Mouse (Mus musculus) neural tube, embryonic 14.5 days (tissue): ENCODE results near the gene Arhgef18. TPM values are rescaled to one million over a fixed set of nuclear protein-coding genes. Genes with fewer than 3 reads are reported as not detected.

Experiments used
- ATAC-seq: fragments of 200-750 bp; cut with Nextera tagmentation; 2 replicates; pipeline ENCODE4 v1.8.0; 2017; ENCODE audit warnings: low read depth, mild to moderate bottlenecking, moderate TSS enrichment, moderate library complexity
- H3K27ac ChIP-seq: fragments of 300-500 bp; sonication (generic); 2 replicates; pipeline ENCODE4 v1.5.1; 2014; ENCODE audit warnings: low read depth, mild to moderate bottlenecking, control low read depth, low read length, moderate library complexity, mixed read lengths
- H3K27me3 ChIP-seq: fragments of 300-500 bp; sonication (generic); 2 replicates; pipeline ENCODE4 v1.6.1; 2014; ENCODE audit warnings: low read length; ENCODE audit not compliant: control insufficient read depth, insufficient read depth
- H3K36me3 ChIP-seq: fragments of 300-500 bp; sonication (generic); 2 replicates; pipeline ENCODE4 v1.6.1; 2014; ENCODE audit warnings: low read length, mixed read lengths; ENCODE audit not compliant: control insufficient read depth, insufficient read depth
- H3K4me1 ChIP-seq: fragments of 300-500 bp; sonication (generic); 2 replicates; pipeline ENCODE4 v1.6.1; 2014; ENCODE audit warnings: low read length; ENCODE audit not compliant: control insufficient read depth, insufficient read depth
- H3K4me2 ChIP-seq: fragments of 300-500 bp; sonication (generic); 2 replicates; pipeline ENCODE4 v1.6.1; 2014; ENCODE audit warnings: mild to moderate bottlenecking, low read depth, low read length, control low read depth
- H3K4me3 ChIP-seq: fragments of 300-500 bp; sonication (generic); 2 replicates; pipeline ENCODE4 v1.5.1; 2014; ENCODE audit warnings: low read depth, low read length, control low read depth, mixed read lengths
- H3K9ac ChIP-seq: fragments of 300-500 bp; sonication (generic); replicated peaks from 2 replicates; pipeline ENCODE4 v1.6.1; 2014; ENCODE audit warnings: low read depth, mild to moderate bottlenecking, control low read depth, low read length, mixed read lengths
- H3K9me3 ChIP-seq: fragments of 300-500 bp; sonication (generic); 2 replicates; pipeline ENCODE4 v1.6.1; 2016; ENCODE audit warnings: low read length; ENCODE audit not compliant: control insufficient read depth
- WGBS: fragments of 180-500 bp; shearing (Covaris S2); extraction: QIAGEN DNeasy Blood & Tissue Kit; methylation state at CpG from one replicate; pipeline ENCODE4 v1.1.7; 2014; 5-methylcytosine and 5-hydroxymethylcytosine counted together
- polyA plus RNA-seq: library from polyadenylated mRNA; unstranded; fragments of >200 nt; fragmentation: Nextera tagmentation; extraction: Ambion mirVana; gene quantifications from 2 replicates; pipeline ENCODE4 v1.2.1, GENCODE M21; 2014

Arhgef18 gene
- polyA plus RNA-seq, 1 experiment from 2014 or later: 11.4 TPM

DNA sequence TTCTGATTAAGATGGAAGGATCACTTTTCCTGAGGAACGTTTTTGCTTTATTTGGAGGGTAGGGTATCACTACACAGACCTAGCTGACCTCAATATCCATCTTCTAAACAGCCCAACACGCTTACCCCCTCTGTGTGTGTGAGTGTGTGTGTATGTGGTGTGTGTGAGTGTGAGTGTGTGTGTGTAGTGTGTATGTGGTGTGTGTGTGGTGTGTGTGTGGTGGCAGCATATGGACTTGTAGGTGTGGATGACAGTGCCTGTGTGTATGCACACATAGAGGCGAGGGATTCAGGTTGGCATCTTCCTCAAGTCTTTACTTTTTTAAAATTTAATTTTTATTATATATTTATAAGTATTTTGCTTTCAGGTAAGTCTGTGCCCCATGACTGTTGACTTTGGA, 105.8 kb downstream of the Arhgef18 start:
- no peak overlapping the region for H3K4me3 ChIP-seq
- H3K4me1 ChIP-seq: peaks cover 12% of the 10 kb centered on the region
- H3K36me3 ChIP-seq: peaks cover 15% of the 10 kb centered on the region
- 89% methylated on average over 3 of the region's 3 CpGs for WGBS
- no peak overlapping the region for H3K9ac ChIP-seq
- no peak overlapping the region for H3K27ac ChIP-seq
- H3K27me3 ChIP-seq: no peaks in the 10 kb centered on the region
- ATAC-seq: no peak
- no peaks in the 10 kb centered on the region for H3K9me3 ChIP-seq
- H3K4me2 ChIP-seq: no peak overlapping the region

DNA sequence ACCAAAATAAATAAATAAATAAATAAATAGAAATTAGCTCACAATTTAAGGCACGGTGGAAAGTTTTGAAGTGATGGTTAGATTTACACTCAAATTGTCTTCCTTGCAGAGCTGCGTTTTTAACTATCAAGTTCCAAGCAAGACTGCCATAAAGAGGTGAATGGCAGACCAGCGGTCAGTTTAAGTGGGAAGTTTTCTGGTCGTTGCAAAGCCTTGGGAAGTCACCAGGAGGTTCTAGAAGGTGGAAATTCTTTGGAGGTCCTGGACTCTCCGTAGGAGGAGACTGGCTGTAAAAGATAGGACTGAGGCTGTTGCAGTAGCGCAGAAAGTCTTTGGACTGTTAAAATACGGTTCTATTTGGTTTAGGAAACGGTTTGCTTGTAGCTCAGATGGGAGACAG, 106.9 kb downstream of the Arhgef18 start:
- peaks cover 15% of the 10 kb centered on the region for H3K36me3 ChIP-seq
- no peaks in the 10 kb centered on the region for H3K9me3 ChIP-seq
- H3K9ac ChIP-seq: peak overlapping the region; percentile 57
- peak overlapping the region; percentile 74 for H3K4me2 ChIP-seq
- ATAC-seq: peak; percentile 25
- H3K27ac ChIP-seq: peak overlapping the region; percentile 75
- no peaks in the 10 kb centered on the region for H3K27me3 ChIP-seq
- 6% methylated on average over 8 of the region's 8 CpGs for WGBS
- H3K4me3 ChIP-seq: peak overlapping the region; percentile 77
- peaks cover 8% of the 10 kb centered on the region for H3K4me1 ChIP-seq

DNA sequence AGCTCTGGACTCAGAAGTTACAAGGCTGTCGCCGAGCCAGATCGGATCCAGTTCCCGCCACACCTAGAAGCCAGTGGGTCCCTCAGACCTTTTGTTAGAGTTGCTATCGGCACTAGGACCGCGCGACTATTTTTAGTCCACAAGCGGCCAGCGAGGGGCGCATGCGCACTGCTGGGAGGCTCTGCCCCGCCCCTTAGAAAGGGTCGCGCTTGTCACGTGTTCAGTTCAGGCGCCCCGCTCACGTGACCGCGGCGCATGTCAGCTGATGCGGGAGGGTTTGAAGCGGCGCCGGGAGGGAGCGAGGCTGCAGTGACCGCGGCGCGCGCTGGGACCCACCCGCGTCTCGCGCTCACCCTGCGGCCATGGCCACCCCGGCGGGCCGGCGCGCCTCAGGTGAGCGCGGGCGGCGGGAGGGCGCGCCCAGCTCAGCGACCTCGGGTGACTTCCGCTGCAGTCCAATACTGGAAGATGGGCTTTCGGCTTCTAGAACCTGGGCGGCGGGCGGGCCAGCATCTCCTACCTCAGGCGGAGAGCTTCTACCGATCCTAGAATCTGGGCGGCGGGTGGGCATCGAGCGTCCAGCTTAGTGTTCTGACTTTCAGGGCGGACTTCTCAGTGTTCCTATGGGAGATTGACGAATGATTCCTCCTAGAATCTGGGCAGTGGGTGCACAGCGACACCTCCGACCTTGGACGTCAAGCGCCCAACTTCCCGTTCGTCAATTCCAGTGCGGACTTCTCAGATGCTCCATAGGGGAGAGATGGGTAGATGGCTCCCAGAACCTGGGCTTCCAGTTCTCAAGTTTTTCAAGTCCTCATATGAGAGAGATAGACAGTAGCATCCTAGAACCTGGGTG, 107.7 kb downstream of the Arhgef18 start, which contains the start of gene Mcoln1:
Gene Mcoln1 (plus strand): TSS at position 223 of the 856 bp plus-strand sequence.
- Histone ChIP-seq H3K4me3 (peak within 1 kb of the TSS; percentile 77), H3K27me3 (no peaks in the 10 kb centered on the region), H3K9me3 (no peaks in the 10 kb centered on the region), H3K9ac (peak within 1 kb of the TSS; percentile 70), H3K36me3 (peaks cover 17% of the 10 kb centered on the region), H3K4me1 (peaks cover 8% of the 10 kb centered on the region), H3K4me2 (peak within 1 kb of the TSS; percentile 86), H3K27ac (peak within 1 kb of the TSS; percentile 75)
- ATAC-seq: peak; percentile 89
- WGBS: under 1% methylated on average over 69 of the region's 70 CpGs

DNA sequence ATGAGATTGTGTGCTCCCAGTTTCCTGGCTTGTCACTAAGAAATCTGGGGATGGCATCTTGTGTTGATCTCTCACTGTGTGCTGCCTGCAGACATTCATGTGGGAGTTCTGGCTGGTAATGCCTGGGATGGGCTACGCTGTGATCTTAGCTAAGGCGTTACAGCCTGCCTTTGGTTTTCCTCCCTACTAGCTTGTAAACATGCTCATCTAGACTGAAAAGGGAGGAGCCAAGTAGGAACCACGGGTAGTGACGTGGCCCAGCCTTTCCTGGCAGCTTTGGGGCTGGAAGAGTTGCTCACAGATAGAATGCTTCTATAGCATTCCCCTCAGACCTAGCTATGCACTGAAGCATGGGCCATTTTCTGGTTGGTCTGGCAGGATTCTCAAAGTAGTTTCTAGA, 109.4 kb downstream of the Arhgef18 start:
- H3K4me2 ChIP-seq: no peak overlapping the region
- H3K9ac ChIP-seq: no peak overlapping the region
- H3K9me3 ChIP-seq: no peaks in the 10 kb centered on the region
- H3K36me3 ChIP-seq: peaks cover 13% of the 10 kb centered on the region
- H3K27ac ChIP-seq: no peak overlapping the region
- no peak overlapping the region for H3K4me3 ChIP-seq
- no peak for ATAC-seq
- H3K27me3 ChIP-seq: no peaks in the 10 kb centered on the region
- 77% methylated on average over 4 of the region's 4 CpGs for WGBS
- H3K4me1 ChIP-seq: peaks cover 8% of the 10 kb centered on the region

Other genes with a start within 250 kb of the Arhgef18 start
- gene Insr, start 113.4 kb upstream of the Arhgef18 start, polyA plus RNA-seq: 56.5 and 67.2 TPM in 2 replicates
- gene A430078G23Rik, start 39.6 kb upstream of the Arhgef18 start, polyA plus RNA-seq: not detected in 2 replicates
- 2.6 TPM in 2 replicates for gene Pex11g, start 74.7 kb downstream of the Arhgef18 start, polyA plus RNA-seq
- 0.35 and 0.66 TPM in 2 replicates for gene Tex45, start 77.9 kb downstream of the Arhgef18 start, polyA plus RNA-seq
- 26.4 and 43.5 TPM in 2 replicates for gene Zfp358, start 100.1 kb downstream of the Arhgef18 start, polyA plus RNA-seq
- 64.9 and 86.5 TPM in 2 replicates for gene Mcoln1, start 107.5 kb downstream of the Arhgef18 start, polyA plus RNA-seq
- 33.5 and 38.0 TPM in 2 replicates for gene Pnpla6, start 122.4 kb downstream of the Arhgef18 start, polyA plus RNA-seq
- gene C330021F23Rik, start 175.0 kb downstream of the Arhgef18 start, polyA plus RNA-seq: 0.60 TPM in 1 of 2 replicates, not detected in the other
- gene Camsap3, start 194.3 kb downstream of the Arhgef18 start, polyA plus RNA-seq: 51.3 and 52.9 TPM in 2 replicates
- gene Xab2, start 228.3 kb downstream of the Arhgef18 start, polyA plus RNA-seq: 48.0 and 48.5 TPM in 2 replicates
- 81.2 and 89.1 TPM in 2 replicates for gene Pet100, start 228.5 kb downstream of the Arhgef18 start, polyA plus RNA-seq
- gene Pcp2, start 232.5 kb downstream of the Arhgef18 start, polyA plus RNA-seq: 0.18 and 0.29 TPM in 2 replicates
- gene Stxbp2, start 237.9 kb downstream of the Arhgef18 start, polyA plus RNA-seq: 33.7 and 40.4 TPM in 2 replicates